Mouse (Mus musculus): Measurements from ENCODE around the gene Pheta2.
"Not testable (repeated sequence)": the region's sequence is repeated elsewhere in the genome, so short reads cannot be mapped to it uniquely, and the experiment has no call there.

Gene Pheta2

DNA sequence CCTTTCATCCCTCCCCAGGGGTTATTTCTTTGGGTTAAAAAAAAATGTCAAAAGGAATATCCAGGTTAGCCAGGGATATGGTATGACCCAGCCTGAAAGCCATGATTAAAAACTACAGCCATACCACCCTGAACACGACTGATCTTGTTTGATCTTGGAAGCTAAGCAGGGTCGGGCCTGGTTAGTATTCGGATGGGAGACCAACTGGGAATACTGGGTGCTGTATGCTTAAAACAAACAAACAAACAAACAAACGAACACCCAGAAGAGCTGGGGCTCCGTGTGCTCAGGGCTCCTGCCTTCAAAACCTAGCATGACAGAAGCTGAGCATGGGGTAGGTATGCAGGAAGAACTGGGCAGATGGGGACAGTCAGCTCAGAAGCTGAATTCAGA is 3.8 kb downstream of the Pheta2 start:
- DNase-seq (ENCODE audit: extremely low read depth, low read depth, low spot score), result no peak

DNA sequence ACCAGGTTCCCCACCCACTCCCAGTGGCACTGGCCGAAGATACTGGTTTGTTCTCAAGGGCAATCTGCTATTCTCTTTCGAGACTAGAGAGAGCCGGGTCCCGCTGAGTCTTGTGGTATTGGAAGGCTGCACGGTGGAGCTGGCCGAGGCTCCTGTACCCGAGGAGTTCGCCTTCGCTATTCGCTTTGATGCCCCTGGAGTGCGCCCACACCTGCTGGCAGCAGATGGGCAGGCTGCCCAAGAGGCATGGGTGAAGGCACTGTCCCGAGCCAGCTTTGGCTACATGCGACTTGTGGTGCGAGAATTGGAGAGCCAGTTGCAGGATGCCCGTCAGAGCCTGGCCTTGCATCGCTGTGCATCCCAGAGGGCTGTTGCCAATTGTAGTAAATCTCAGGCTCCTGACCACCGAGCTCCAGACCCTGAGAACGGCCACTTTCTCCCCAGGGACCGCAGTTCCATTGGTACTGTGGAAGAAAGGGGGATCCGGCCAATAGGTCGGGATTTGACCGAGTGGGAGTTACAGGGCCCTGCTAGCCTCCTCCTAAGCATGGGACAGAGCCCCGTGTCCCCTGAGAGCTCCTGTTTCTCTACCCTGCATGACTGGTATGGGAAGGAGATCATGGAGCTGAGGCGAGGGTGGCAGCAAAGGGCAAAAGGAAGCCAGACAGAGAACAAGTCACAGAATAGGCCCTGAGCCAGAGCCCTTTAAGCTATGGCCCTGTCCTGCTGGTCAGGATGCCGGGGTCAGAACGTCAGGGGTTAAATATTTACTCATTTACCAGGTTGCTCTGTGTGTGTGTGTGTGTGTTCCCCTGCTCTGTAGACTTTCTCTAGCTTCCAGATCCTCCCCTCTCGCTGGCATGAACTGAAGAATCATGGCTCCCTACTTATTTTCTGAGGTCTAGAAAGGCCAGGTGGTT is 4.9 kb downstream of the Pheta2 start:
- DNase-seq (ENCODE audit: extremely low read depth, low read depth, low spot score), result no peak

DNA sequence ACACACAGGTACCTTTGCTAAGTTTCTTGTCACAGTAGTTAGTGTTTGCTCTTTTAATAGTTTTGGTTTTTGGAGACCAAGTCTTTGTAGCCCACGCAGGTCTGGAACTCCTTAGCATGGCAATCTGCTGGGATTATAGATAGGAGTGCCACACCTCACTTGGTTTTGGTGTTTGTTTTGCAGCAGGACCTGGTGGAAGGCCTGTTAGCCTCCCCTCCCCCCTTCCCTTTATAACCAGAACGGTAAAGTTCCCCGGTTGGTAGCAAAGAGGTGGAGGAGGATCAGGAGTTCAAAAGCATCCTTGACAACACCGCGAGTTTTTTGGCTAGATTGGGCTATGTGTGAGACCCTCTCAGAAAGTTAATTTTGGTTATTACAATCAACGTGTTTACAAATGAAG is 6.2 kb downstream of the Pheta2 start:
- DNase-seq (ENCODE audit: extremely low read depth, low read depth, low spot score), result no peak

DNA sequence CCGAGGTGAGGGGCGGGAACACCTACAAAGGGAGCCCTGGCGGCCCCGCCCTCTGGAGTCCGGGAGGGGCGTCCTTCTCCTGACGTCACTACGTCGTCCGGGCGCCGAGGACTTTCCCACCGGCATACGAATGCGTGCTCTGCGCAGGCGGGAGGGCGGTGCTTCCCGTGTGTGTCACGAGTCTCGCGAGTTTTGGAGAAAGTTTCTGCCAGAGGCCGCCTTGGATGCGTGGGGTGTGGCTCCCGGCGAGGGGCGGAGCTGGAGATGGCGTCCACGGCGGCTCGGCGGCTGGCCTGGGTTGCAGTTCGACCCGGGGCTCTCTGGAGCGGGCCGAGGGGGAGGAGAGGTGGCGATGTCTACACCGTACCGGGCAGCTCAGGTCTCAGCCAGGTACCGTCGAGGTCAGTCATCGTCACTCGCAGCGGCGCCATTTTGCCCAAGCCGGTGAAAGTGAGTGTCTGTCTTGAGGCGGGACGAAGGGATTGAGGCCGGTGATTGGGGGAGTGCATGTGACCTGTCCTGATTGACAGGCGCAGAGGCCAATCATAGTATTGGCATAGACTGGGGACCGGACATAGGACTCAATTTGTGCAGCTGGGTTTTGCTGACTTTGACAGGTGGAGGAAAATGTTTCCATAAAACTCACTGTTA is 7.2 kb downstream of the Pheta2 start:
- peak; percentile 87 for DNase-seq (ENCODE audit: extremely low read depth, low read depth, low spot score)

DNA sequence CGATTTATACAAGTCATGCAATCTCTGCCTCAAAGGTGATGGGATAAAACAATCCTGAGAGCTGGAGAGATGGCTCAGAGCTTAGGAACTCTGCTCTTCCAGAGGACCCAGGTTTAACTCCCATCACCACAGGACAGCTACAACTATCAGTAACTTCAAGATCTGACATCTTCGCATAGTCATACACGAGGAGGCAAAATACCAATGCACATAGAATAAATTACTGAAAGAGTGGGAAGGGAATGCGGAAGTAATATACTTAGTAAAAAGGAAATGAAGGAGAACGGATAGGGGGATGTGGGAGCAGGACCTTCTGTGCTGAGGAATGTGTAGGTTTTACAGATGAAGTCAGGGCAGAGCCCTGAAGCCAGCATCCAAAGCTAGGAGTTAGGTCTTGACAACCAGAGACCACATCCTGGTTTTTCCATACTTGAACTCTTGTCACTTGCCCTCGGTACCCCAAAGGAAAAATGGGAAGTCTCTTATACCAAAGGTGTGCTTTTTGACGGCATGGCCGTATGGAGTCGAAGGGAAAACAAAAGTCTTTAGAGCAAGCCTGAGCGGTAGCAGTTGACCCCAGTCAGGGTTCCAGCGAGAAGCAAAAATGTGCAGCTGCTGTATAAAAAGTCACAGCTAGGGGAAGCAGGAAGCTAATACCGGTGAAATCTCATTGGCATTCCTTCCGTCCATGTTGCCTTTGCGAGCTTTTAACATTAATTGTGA is 8.0 kb downstream of the Pheta2 start:
- DNase-seq (ENCODE audit: extremely low read depth, low read depth, low spot score), result no peak

DNA sequence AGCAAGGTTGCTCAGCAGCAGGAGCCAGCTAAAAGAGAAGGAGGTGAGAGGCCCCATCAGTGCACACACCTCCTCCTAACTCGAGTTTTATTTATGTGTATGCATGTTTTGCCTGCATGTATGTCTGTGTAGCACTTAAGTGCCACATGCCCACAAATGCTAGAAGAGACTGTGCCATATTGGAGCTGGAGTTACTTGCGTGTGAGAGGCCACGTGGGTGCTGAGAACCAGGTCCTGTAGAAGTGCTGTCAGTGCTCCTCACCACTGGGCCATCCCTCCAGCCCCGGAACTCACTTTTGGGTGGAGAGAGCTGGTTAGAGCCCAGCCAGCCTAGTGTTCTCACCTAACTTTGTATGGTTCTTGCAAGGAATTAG is 8.5 kb downstream of the Pheta2 start:
- no peak for DNase-seq (ENCODE audit: extremely low read depth, low read depth, low spot score)

DNA sequence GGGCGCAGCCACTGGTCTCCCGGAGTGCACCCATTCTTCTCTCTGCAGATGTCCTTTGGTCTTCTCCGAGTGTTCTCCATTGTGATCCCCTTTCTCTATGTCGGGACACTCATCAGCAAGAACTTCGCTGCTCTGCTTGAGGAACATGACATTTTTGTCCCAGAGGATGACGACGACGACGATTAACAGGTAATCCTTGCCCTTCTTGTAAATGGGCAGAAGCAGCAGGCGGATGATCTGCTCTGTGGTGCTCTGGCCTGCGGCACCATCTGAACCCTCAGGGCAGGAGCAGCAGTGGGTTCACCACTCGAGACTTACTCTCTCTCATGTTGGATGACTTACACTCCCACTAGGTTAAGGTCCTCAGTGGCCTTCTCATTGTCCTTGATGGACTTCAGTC is 9.1 kb downstream of the Pheta2 start:
- DNase-seq (ENCODE audit: extremely low read depth, low read depth, low spot score), result no peak

DNA sequence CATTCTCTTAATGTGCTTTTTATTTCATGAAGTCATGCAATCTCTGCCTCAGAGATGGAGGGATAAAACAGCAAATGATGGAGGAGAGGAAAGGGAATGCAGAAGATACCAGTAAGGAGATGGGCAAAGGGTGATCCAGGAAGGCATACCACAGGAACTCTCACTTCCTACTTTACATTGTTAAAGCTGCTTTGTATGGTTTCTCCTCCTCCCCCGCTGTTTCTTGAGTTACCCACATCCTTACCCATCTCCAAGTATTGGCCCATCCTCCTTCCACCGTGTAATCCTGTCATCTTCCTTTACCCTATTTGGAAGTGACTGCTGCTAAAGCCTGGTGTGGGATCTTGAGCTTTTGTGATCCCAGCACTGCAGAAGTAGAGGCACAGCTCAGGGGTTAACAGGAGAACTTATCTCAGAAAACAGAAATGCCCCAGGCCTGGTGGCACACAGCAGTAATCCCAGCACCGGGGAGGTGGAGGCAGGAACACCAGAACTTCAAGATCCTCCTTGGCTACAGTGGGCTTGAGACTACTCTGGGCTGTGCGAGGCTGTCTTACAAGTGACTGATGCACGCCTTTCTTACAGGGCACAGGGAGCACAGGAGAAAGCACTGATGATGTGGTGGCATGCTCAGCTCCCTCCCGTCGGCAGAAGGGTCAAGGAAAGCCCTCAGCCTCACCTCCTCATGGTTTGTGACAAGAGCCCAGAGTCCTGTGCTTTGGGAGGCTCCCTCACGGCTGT is 9.7 kb downstream of the Pheta2 start:
- no peak for DNase-seq (ENCODE audit: extremely low read depth, low read depth, low spot score)

DNA sequence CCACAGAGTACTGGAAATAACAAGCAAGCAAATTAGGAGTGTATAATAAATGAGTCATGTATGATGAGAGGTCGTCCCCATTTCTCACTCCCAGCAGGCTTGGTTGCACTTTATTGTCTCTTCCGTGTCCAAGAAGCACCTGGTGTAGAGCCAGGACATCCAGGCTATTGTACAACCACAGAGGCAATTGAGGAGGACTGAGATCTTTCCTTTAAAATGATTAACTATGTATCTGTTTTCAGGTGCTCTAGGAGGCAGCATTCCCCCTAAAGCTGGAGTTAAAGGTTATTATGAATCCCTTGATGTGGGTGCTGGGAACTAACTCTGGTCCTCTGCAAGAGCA is 10.2 kb downstream of the Pheta2 start:
- DNase-seq (ENCODE audit: extremely low read depth, low read depth, low spot score), result no peak

DNA sequence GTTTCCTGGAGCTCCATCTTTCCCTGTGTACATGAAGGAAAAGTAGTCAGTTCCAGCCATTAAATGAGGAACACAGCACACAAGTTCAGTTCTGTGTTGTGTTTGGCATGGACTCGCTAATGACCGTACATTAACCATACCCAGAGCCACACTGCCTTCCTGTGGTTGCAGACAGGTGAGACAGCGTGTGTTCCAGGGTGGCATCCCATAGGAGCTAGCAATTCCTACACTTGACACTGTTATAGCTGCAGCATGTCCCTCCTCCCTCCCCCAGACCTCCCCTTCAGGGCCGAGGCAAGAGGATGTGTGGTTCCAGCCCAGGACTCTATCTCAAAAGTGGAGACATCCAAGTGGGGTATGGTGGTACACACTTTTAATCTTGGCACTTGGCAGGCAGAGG is 11.6 kb downstream of the Pheta2 start:
- no peak for DNase-seq (ENCODE audit: extremely low read depth, low read depth, low spot score)

DNA sequence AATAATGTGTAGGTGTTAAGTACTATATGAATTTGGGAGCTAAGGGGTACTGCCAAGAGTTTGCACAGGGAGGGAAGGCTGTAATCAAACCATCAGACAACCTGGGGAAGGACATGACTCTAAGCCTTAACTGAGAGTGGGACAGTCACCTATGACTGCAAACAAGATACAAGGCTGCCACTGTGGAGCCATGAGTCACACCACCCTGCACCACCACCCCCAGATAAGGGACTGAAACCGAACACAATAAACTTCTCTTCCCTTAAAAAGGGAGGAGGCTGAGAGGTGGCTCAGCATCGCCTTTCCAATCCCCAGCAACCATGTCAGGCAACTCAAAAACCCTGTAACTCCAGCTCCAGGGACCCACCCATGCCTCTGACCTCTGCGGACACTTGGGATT is 12.7 kb downstream of the Pheta2 start:
- no peak for DNase-seq (ENCODE audit: extremely low read depth, low read depth, low spot score)

DNA sequence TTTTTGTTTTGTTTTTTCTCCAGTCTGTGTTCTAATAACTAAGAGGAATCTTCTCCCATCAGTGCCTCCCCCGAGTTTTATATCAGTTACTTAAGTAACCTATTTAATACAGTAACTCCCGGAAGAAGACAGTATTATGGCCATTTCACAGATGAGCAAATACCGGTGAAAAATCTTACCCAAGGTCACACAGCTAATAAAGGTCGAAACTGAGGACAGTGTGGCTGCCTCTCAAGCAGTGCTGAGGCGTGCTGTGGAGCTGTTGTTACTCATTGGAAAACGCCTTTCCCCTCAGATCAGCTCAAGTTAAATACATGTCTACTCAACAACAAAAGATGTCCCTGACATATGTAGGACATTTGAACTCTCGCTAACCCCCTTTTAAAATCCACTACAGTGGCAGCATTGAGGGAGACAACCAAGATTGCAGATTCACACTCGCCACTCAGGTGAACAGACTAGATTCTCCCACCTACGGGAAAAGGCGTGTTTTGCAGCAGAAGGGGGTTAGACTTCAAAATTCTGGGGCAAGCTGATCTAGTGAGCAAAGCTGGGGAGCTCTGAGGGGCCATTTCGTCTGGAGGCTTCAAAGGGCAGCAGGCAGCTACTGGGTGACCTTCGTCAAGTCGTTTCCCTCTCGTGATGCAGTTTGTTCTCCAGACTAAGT is 14.5 kb downstream of the Pheta2 start:
- DNase-seq (ENCODE audit: extremely low read depth, low read depth, low spot score), result no peak

DNA sequence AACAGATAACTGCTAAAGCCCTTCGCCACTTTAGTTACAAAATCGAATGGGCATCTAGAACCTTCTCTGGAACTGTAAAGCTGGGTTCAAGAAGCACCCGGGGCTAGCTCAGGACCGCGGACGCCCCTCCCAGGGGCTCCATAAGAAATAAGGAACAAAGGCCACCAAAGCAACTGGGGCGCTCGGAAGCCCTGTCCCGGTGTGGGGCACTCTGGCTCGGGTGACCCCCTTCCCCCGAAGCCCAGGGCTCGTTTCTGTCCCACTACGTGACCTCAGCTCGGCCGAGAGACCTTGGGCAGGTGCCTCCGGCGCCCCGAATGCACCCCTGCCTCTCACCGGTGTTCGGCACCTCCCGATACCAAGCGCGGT is 15.0 kb downstream of the Pheta2 start:
- no peak for DNase-seq (ENCODE audit: extremely low read depth, low read depth, low spot score)

DNA sequence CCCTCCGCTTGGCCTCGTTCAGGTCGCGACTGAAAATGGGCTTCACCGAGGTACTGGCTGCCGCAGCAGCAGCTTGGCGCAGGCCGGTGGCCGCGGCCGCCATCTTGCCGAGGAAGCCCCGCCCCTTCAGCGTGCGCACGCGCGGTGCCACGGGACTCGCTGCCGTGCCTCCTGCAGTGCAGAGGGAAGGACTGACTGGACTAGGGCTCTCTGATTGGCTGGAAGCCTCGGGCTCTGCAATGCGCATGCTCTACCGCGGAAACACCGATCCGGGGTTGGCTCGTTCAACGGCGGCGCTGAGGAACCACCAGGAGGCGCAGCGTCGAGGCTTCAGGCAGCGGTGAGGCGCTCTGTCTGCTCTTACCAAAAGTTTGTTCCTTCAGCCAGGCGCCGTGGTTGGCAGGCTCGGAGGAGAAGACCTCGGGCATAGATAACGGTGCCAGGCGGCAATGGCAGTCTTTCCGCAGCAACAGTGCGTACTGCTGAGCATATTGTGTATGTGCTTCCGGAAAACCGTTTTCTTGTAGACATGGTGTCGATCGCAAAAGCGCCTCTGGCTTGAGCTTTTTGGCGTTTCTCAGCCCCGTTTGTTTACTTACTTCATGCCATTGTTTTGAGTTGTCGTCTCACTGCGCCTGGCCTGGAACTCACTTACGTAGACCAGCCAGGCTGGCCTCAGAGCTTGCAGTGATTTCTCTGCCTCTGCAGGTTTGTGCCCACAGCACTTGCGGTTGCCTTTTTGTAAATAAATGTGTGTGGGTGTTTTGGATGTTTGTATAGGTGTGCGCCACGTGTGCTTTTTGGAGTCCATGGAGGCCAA is 15.6 kb downstream of the Pheta2 start, which contains the start of gene Ndufa6:
Ndufa6 (minus strand) TSS at position 197 of the 820 bp plus-strand sequence.
- DNase-seq (ENCODE audit: extremely low read depth, low read depth, low spot score), result peak; percentile 81

DNA sequence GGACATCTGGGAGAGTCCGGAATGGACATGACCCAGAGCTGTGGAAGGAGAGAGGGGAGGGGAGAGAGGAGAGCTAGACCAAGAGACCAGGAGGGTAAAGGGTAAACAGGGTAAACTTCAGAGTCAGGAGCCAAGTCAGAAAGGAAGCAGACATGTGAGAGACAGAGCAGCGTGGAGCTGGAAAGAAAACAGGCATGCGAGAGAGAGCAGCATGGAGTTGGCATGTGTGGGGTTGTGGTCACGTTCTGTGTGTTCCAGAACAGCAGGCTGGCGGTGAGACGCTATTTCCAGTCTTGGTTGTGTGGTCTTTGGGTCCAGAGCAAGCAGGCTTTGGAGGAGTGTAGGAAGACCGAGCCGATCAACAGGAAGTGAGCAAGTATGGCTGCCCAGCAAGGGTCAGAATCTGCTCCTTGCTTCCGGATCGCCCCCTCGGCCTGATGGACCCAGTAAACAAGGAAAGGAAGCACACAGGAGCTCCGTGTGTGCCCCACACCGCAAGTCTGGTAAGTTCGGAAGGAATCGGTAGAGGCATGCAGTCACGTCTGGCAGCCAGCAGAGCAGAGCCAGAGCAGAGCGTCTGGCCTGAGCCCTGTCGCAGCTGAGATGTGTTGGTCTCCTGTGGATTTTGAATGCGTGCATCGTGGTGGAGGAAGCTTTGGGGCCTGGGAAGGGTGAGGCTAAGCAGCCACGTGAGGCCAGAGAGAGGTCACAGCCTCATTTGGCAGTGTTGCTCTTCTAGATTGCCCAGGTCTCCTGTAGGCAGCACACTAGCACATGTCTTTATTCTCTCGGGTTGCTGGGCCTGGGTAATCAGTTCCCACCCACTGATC is 19.9 kb downstream of the Pheta2 start:
- no peak for DNase-seq (ENCODE audit: extremely low read depth, low read depth, low spot score)

DNA sequence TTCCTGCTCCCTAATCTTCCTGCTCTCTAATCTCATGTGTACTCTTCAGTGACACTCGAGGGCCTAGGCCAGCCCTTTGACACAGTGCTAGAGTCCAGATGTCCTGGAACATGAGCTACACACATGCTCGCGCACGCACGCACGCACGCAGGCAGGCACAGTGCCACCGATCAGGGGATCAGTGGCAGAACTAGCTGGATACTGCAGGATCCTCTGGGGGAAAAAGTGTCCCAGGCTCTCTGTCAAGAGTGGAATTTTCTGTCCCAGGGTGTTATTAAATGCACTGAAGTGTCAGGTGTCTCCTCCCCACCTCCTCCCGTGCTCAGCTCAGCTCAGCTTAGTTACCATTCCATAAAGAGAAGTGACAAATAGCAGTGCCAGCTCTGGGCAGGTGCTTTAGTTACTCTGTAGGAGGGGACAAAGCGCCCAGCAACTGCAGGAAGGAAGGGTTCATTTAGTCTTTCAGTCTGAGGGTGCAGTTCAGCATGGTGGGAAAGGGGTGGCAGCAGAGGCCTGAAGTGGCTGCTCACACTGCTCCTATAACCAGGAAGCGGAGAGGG is 22.8 kb downstream of the Pheta2 start:
- DNase-seq (ENCODE audit: extremely low read depth, low read depth, low spot score), result no peak

DNA sequence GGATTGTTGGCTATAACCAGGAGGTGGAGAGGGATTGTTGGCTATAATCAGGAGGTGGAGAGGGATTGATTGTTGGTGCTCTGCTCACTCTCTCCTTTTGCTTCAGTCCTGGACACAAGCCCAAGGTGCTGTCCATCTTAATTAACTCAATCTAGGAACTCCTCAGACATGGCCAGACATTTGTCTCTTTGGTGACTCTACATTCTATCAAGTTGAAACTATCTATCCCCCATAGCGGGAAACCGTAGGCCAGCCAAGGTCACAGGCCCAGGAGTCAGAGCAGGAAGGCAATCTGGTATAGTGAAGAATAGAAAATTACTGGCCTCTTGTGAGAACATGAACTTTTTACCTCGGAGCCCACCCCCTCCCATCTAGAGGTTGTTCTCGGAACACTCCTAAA is 23.5 kb downstream of the Pheta2 start:
- DNase-seq (ENCODE audit: extremely low read depth, low read depth, low spot score), result no peak

DNA sequence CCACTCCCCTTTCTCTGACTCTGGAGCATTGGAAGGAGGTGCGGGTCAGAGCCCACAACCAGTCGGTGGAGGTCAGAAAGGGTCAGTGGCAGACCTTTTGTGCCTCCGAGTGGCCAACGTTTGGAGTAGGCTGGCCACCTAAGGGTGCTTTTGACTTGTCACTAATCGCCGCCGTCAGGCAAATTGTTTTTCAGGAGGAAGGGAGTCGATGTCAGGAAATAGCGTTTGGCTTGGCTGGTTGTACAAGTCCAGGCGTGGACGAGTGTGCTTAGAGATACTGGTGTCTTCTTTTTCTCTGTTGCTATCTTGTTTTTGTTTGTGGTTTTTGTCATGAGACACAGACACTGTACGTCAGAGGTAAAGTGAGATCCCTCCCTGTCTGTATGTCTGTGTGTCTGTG is 25.1 kb downstream of the Pheta2 start:
- DNase-seq (ENCODE audit: extremely low read depth, low read depth, low spot score), result not testable (repeated sequence)

DNA sequence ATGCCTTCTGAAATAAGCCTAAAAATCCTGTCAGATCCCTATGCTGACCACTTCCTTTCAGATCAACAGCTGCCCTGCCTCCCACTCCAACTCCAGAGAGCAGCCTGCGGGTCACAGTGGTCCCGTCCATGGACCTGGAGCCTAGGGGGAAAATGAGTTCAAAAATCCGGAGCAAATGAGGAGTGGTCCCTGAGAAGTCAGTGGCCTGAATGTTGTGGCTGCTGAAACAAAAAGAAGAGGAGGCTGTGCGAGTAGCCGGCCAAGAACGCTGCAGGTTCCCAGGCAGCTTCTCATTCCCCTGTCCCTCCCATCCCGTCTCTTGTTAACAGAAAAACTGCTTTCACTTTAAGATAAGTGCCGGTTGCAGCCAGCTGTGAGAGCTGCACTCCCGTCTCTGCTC is 25.8 kb downstream of the Pheta2 start:
- DNase-seq (ENCODE audit: extremely low read depth, low read depth, low spot score), result not testable (repeated sequence)

Data from fat pad, adult 2 months (tissue).